Mouse (Mus musculus) liver, adult 2 months (tissue): Measurements from ENCODE around the gene Nde1.

Experiments used
- CTCF ChIP-seq: fragments of 200-500 bp; IDR thresholded peaks from 2 replicates; pipeline ENCODE4 v1.5.1; 2011; ENCODE audit warnings: low read depth, low read length, control low read depth
- POLR2A ChIP-seq: fragments of 200-500 bp; IDR thresholded peaks from 2 replicates; pipeline ENCODE4 v1.6.1; 2011; ENCODE audit warnings: low read length, control low read depth; ENCODE audit not compliant: insufficient read depth; ENCODE audit errors: extremely low read depth

DNA sequence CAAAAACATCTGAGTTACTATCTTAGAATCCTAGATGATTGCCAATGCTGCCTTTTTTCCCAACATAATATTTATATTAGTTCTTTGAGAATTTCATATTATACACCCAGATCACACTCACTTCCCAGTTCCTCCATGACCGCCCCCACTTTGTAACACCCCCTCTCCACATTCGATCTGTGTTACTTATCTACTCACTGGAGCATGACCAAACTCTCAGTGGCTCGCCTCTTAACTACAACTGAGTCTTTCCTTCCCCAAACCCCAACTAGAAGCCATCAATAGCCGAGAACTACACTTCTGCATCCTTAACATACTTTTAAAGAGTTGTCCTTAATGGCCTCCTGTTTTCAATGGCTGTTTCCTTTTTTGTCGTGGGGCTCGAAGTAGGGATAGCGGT is 41.5 kb upstream of the Nde1 start:
- TF ChIP-seq CTCF (no peak), POLR2A (no peak)
